Mouse (Mus musculus) hindbrain, embryonic 15.5 days (tissue): ENCODE measurements around the gene Htr3b. TPM values are rescaled to one million over a fixed set of nuclear protein-coding genes. Genes with fewer than 3 reads are reported as not detected.

Experiments
- ATAC-seq: fragments of 200-750 bp; cut with Nextera tagmentation; 2 replicates; pipeline ENCODE4 v1.8.0; 2017; ENCODE audit warnings: low read depth, moderate number of reproducible peaks, moderate TSS enrichment; ENCODE audit not compliant: low FRiP score
- H3K27ac ChIP-seq: fragments of 300-500 bp; sonication (generic); replicated peaks from 2 replicates; pipeline ENCODE4 v1.5.1; 2015; ENCODE audit warnings: mild to moderate bottlenecking, inconsistent platforms
- H3K27me3 ChIP-seq: fragments of 300-500 bp; sonication (generic); 2 replicates; pipeline ENCODE4 v1.6.1; 2015; ENCODE audit warnings: control low read depth, inconsistent platforms
- H3K36me3 ChIP-seq: fragments of 300-500 bp; sonication (generic); 2 replicates; pipeline ENCODE4 v1.6.1; 2015; ENCODE audit warnings: control low read depth, inconsistent platforms
- H3K4me1 ChIP-seq: fragments of 300-500 bp; sonication (generic); replicated peaks from 2 replicates; pipeline ENCODE4 v1.6.1; 2015; ENCODE audit warnings: control low read depth, inconsistent platforms
- H3K4me2 ChIP-seq: fragments of 300-500 bp; sonication (generic); 2 replicates; pipeline ENCODE4 v1.6.1; 2015; ENCODE audit warnings: moderate library complexity, mild to moderate bottlenecking, inconsistent platforms
- H3K4me3 ChIP-seq: fragments of 300-500 bp; sonication (generic); 2 replicates; pipeline ENCODE4 v1.5.1; 2015; ENCODE audit warnings: mild to moderate bottlenecking, inconsistent platforms
- H3K9ac ChIP-seq: fragments of 300-500 bp; sonication (generic); 2 replicates; pipeline ENCODE4 v1.6.1; 2015; ENCODE audit warnings: inconsistent platforms
- H3K9me3 ChIP-seq: fragments of 300-500 bp; sonication (generic); 2 replicates; pipeline ENCODE4 v1.6.1; 2016; ENCODE audit warnings: control low read depth, inconsistent platforms
- WGBS: fragments of 180-500 bp; shearing (Covaris S2); methylation state at CpG from one replicate; pipeline ENCODE4 v1.1.7; 2015; 5-methylcytosine and 5-hydroxymethylcytosine counted together
- polyA plus RNA-seq: library from polyadenylated mRNA; unstranded; fragments of >200 nt; fragmentation: Nextera tagmentation; extraction: Ambion mirVana; gene quantifications from 2 replicates; pipeline ENCODE4 v1.2.1, GENCODE M21; 2015

Gene Htr3b
- polyA plus RNA-seq, 1 experiment from 2014 or later, result 0.18 TPM

DNA sequence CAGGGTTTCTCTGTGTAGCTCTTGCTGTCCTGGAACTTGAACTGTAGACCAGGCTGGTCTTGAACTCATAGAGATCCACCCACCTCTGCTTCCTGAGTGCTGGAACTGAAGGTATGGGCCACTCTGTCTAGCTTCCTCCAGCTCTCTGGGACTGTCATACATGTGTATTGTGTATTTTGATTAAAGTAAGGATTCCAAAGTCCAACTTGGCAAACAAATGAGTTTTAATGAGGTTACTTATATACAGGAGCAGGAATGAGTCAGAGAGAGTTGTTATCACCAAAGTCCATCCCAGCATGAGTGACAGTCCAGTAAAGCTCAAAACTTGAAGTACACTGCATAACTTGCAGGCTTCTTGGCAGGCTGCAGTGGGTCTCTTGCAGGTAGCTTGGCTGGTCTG, 17.0 kb upstream of the Htr3b start:
- Histone ChIP-seq H3K27me3 (no peaks in the 10 kb centered on the region), H3K36me3 (no peaks in the 10 kb centered on the region), H3K27ac (no peak overlapping the region), H3K9ac (no peak overlapping the region), H3K9me3 (no peaks in the 10 kb centered on the region), H3K4me2 (no peak overlapping the region), H3K4me3 (no peak overlapping the region), H3K4me1 (peaks cover 18% of the 10 kb centered on the region)
- ATAC-seq, result no peak

GRCm38 (mm10) chr9:48980781-48981180, 16.0 kb upstream of the Htr3b start:
- no peaks in the 10 kb centered on the region for H3K9me3 ChIP-seq
- H3K4me1 ChIP-seq, result peaks cover 8% of the 10 kb centered on the region

GRCm38 (mm10) chr9:48980371-48980770, 15.6 kb upstream of the Htr3b start:
- Histone ChIP-seq H3K27me3 (no peaks in the 10 kb centered on the region), H3K9me3 (no peaks in the 10 kb centered on the region), H3K4me1 (peaks cover 7% of the 10 kb centered on the region), H3K9ac (no peak overlapping the region), H3K36me3 (no peaks in the 10 kb centered on the region), H3K27ac (no peak overlapping the region), H3K4me3 (no peak overlapping the region), H3K4me2 (no peak overlapping the region)
- WGBS, result 90% methylated on average over 5 of the region's 5 CpGs
- ATAC-seq, result no peak

More at GRCm38 (mm10) chr9:48980781-48981180, 16.0 kb upstream of the Htr3b start:
- Histone ChIP-seq H3K27ac (no peak overlapping the region), H3K27me3 (no peaks in the 10 kb centered on the region), H3K4me2 (no peak overlapping the region), H3K36me3 (no peaks in the 10 kb centered on the region), H3K9ac (no peak overlapping the region), H3K4me3 (no peak overlapping the region)
- WGBS, result 76% methylated on average over 3 of the region's 3 CpGs
- ATAC-seq, result no peak

DNA sequence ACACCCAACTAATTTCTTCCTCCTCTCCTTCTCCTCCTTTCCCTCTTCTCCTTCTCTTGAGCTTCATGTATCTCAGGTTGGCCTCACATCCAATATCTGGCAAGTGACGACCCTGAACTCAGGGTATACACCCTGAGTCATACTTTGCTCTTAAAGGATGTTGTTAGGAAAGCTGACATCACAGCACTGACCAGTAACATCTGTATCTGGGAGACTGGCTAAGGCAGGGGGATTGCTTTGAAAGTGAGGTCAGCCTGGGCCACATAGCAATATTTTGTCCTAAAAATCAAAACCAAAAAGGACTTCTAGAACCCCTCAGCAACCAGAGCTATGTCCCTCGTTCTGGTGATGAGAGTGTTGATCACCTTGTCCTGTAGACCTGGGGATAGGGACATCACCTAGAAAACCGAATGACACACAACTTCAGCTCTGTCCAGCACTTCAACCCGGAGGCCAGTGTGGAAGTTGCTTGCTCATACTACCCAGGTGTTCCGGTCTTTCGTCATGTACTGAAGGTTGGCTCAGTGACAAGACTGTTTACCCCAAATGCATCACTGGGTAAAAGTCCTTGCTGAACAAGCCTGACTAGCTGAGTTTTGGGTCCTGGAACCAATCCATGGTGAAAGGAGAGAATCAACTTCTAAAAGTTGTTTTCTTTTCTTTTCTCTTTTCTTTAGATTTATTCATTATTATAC, 12.0 kb upstream of the Htr3b start:
- H3K4me2 ChIP-seq, result no peak overlapping the region
- H3K36me3 ChIP-seq, result no peaks in the 10 kb centered on the region
- H3K4me3 ChIP-seq, result no peak overlapping the region
- no peak overlapping the region for H3K27ac ChIP-seq
- WGBS, result 90% methylated on average over 6 of the region's 6 CpGs
- H3K27me3 ChIP-seq, result no peaks in the 10 kb centered on the region
- H3K4me1 ChIP-seq, result no peaks in the 10 kb centered on the region
- H3K9ac ChIP-seq, result no peak overlapping the region
- ATAC-seq, result no peak
- no peaks in the 10 kb centered on the region for H3K9me3 ChIP-seq

DNA sequence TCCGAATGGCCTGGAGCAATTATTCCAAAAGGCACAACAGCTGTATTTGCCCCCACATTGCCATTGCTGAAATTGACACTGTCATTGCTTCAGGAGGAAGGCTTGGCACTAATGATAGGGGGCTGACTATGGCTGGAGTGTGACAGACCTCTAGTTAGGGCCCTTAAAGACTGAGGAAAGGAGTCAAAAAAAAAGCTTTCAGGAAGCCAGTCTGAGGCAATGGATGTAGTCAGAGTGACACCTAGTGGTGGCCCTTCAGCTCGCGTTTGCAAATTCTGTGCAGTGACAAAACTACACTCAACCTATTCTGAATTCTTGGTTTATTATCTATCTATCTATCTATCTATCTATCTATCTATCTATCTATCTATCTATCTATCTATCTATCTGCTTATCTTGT, 7.7 kb upstream of the Htr3b start:
- Histone ChIP-seq H3K4me1 (no peaks in the 10 kb centered on the region), H3K27me3 (no peaks in the 10 kb centered on the region), H3K9me3 (no peaks in the 10 kb centered on the region), H3K27ac (no peak overlapping the region), H3K4me2 (no peak overlapping the region), H3K36me3 (no peaks in the 10 kb centered on the region), H3K4me3 (no peak overlapping the region), H3K9ac (no peak overlapping the region)
- ATAC-seq, result no peak
- WGBS, result 33% methylated on average over 3 of the region's 3 CpGs

- Histone ChIP-seq H3K4me3 (no peak overlapping the region), H3K27me3 (no peaks in the 10 kb centered on the region), H3K27ac (no peak overlapping the region), H3K9me3 (no peaks in the 10 kb centered on the region), H3K9ac (no peak overlapping the region), H3K36me3 (no peaks in the 10 kb centered on the region), H3K4me1 (peaks cover 8% of the 10 kb centered on the region; the same call in 1 of the 2 replicates), H3K4me2 (no peak overlapping the region)
- 31% methylated on average over 7 of the region's 7 CpGs for WGBS
- ATAC-seq, result no peak
Measured at GRCm38 (mm10) chr9:48962131-48962530, 2.7 kb downstream of the Htr3b start.

- Histone ChIP-seq H3K27ac (no peak overlapping the region), H3K27me3 (no peaks in the 10 kb centered on the region), H3K4me2 (peak overlapping the region; percentile 43), H3K9ac (no peak overlapping the region), H3K4me1 (peaks cover 8% of the 10 kb centered on the region; the same call in 1 of the 2 replicates), H3K9me3 (no peaks in the 10 kb centered on the region), H3K4me3 (no peak overlapping the region), H3K36me3 (no peaks in the 10 kb centered on the region)
- 23% methylated on average over 12 of the region's 12 CpGs for WGBS
- ATAC-seq, result no peak
Measured at GRCm38 (mm10) chr9:48961314-48961713, 3.5 kb downstream of the Htr3b start.

DNA sequence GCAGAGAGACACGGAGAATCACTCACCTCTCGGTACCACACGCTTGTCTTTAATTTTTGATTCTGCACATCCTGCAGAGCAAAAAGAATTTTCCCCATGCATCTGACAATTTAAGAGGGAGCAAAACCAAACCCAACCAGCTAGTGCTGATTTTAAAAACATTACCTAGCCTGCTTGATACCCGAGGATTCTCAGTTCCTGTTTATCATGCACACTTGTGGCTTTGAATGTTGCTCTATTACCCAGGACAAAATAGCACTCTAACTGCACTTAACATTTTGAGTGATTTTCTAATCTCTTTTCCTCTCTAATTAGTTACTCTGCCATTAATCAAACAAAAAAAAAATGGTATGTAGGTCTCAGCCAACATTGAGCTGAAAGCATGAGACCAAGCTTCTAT, 17.2 kb downstream of the Htr3b start:
- Histone ChIP-seq H3K36me3 (no peaks in the 10 kb centered on the region), H3K4me2 (no peak overlapping the region), H3K4me3 (no peak overlapping the region), H3K9me3 (no peaks in the 10 kb centered on the region), H3K4me1 (no peaks in the 10 kb centered on the region), H3K27ac (no peak overlapping the region), H3K27me3 (no peaks in the 10 kb centered on the region), H3K9ac (no peak overlapping the region)
- ATAC-seq, result no peak
- WGBS, result 90% methylated on average over 4 of the region's 4 CpGs

DNA sequence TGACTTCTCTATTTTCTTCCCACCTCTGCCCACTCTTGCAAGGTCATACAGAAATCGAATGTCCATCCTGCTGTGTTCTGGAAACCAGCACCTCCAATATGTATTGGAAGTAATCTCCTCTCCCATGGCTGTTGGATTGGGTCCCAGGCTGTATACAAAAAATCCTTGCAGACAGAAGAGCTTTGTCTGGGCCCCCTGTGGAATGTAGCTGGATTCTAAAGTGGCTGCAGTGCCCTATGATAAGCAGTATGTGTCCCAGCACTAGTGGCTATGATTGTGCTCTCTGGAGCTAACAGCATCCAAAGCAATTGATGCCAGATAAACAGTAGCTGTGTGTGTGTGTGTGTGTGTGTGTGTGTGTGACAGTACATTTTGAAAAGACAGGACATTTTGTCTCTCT, 22.4 kb downstream of the Htr3b start:
- no peaks in the 10 kb centered on the region for H3K27me3 ChIP-seq
- H3K4me3 ChIP-seq, result no peak overlapping the region
- H3K9ac ChIP-seq, result no peak overlapping the region
- ATAC-seq, result no peak
- H3K4me2 ChIP-seq, result no peak overlapping the region
- no peaks in the 10 kb centered on the region for H3K36me3 ChIP-seq
- no peak overlapping the region for H3K27ac ChIP-seq
- 0 out of 2 replicates have a peak, but pooled peaks cover 3% of the 10 kb centered on the region for H3K4me1 ChIP-seq
- H3K9me3 ChIP-seq, result no peaks in the 10 kb centered on the region
- 68% methylated on average over 1 of the region's 1 CpGs for WGBS

DNA sequence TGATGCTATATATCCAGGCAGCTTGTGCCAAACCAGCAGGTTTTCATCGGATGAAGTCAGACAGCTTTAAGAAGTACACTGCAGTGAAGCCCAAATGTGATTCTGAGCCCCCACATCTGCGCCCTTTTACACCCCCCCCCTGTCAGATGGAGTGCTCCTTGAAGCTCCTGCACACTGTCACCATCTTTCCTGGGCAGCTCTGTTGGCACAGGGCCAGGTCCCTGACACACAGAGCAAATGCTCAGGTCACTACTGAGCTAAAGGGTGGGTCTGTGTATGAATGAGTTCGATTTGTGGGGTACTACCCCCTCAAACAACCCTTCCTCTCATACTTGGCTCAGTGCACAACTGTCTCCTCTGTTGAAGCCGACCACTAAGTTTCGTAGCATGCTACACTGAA, 35.4 kb downstream of the Htr3b start:
- H3K9me3 ChIP-seq, result no peaks in the 10 kb centered on the region
- 79% methylated on average over 5 of the region's 5 CpGs for WGBS

GRCm38 (mm10) chr9:48928781-48929180, 36.0 kb downstream of the Htr3b start:
- ATAC-seq, result no peak
- Histone ChIP-seq H3K9me3 (no peaks in the 10 kb centered on the region), H3K27ac (no peak overlapping the region), H3K36me3 (no peaks in the 10 kb centered on the region), H3K4me2 (no peak overlapping the region), H3K4me3 (no peak overlapping the region), H3K9ac (no peak overlapping the region), H3K27me3 (no peaks in the 10 kb centered on the region), H3K4me1 (no peaks in the 10 kb centered on the region)
- WGBS, result 41% methylated on average over 3 of the region's 3 CpGs

More for the DNA sequence above, 35.4 kb downstream of the Htr3b start:
- no peak overlapping the region for H3K27ac ChIP-seq
- H3K27me3 ChIP-seq, result no peaks in the 10 kb centered on the region
- no peak overlapping the region for H3K9ac ChIP-seq
- H3K36me3 ChIP-seq, result no peaks in the 10 kb centered on the region
- H3K4me3 ChIP-seq, result no peak overlapping the region
- H3K4me2 ChIP-seq, result no peak overlapping the region
- H3K4me1 ChIP-seq, result no peaks in the 10 kb centered on the region
- ATAC-seq, result no peak

- 38% methylated on average over 18 of the region's 18 CpGs for WGBS
- Histone ChIP-seq H3K9ac (no peak overlapping the region), H3K9me3 (no peaks in the 10 kb centered on the region), H3K4me3 (no peak overlapping the region), H3K27ac (no peak overlapping the region), H3K36me3 (no peaks in the 10 kb centered on the region), H3K4me1 (peaks cover 10% of the 10 kb centered on the region), H3K4me2 (no peak overlapping the region), H3K27me3 (no peaks in the 10 kb centered on the region)
- no peak for ATAC-seq
Measured at GRCm38 (mm10) chr9:48916011-48916788, 48.6 kb downstream of the Htr3b start.
